Mouse (Mus musculus): Measurements from ENCODE around the gene Tanc2.

DNA sequence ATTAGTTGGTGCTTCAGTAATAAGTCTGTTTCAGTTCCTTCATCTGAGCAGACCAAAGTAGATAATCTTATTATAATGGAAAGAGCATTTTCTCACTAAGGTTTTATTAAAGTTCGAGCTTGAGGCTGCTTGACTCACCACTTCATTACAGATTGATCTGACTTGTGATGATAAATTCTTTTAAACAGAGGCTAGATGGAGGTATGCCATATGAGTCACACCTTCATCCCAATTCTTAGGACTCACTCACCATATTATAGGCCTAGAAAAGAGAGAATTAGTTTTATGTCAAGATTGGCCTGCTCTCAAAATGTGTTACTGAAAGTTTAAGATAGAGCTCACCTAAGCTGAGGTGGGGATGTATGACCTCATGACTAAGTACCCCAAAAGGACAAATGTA lies 153.4 kb downstream of the Tanc2 start:
- TF ChIP-seq CTCF (IDR thresholded peaks at IDR 0.05; ENCODE audit: low read depth) = no peak
- no peak for TF ChIP-seq EP300 (IDR thresholded peaks at IDR 0.05; ENCODE audit: low read depth)
